Mouse (Mus musculus) hindbrain, embryonic 10.5 days (tissue): ENCODE measurements around the gene Got1. TPM values are rescaled to one million over a fixed set of nuclear protein-coding genes. Genes with fewer than 3 reads are reported as not detected.

Source experiments
- DNase-seq: peaks from one replicate; pipeline ENCODE4 v3.0.0-alpha.2; 2017; ENCODE audit warnings: low spot score
- H3K27ac ChIP-seq: fragments of 300-500 bp; sonication (generic); 2 replicates; pipeline ENCODE4 v1.5.1; 2016; ENCODE audit warnings: mild to moderate bottlenecking, moderate library complexity
- H3K27me3 ChIP-seq: fragments of 300-500 bp; sonication (generic); 2 replicates; pipeline ENCODE4 v1.6.1; 2016; ENCODE audit warnings: mild to moderate bottlenecking; ENCODE audit not compliant: poor library complexity, insufficient read depth, severe bottlenecking
- H3K36me3 ChIP-seq: fragments of 300-500 bp; sonication (generic); 2 replicates; pipeline ENCODE4 v1.6.1; 2016; ENCODE audit warnings: mild to moderate bottlenecking, moderate library complexity
- H3K4me1 ChIP-seq: fragments of 300-500 bp; sonication (generic); replicated peaks from 2 replicates; pipeline ENCODE4 v1.6.1; 2016; ENCODE audit warnings: mild to moderate bottlenecking
- H3K4me3 ChIP-seq: fragments of 300-500 bp; sonication (generic); 2 replicates; pipeline ENCODE4 v1.5.1; 2016; ENCODE audit warnings: mild to moderate bottlenecking, moderate library complexity
- H3K9me3 ChIP-seq: fragments of 300-500 bp; sonication (generic); 2 replicates; pipeline ENCODE4 v1.6.1; 2016; ENCODE audit warnings: mild to moderate bottlenecking, moderate library complexity
- WGBS: fragments of 180-500 bp; shearing (Covaris S2); methylation state at CpG from one replicate; pipeline ENCODE4 v1.1.7; 2016; 5-methylcytosine and 5-hydroxymethylcytosine counted together
- polyA plus RNA-seq: library from polyadenylated mRNA; unstranded; fragments of >200 nt; fragmentation: Nextera tagmentation; extraction: Ambion mirVana; gene quantifications from 2 replicates; pipeline ENCODE4 v1.2.1, GENCODE M21; 2016

Gene Got1
- polyA plus RNA-seq: 58.3 and 60.5 TPM in 2 replicates

GRCm38 (mm10) chr19:43524187-43525103, at the start of gene Got1:
TSS of gene Got1 (minus strand) at chr19:43524605.
- peaks cover 51% of the 10 kb centered on the region for H3K4me1 ChIP-seq
- peak; percentile 95 for DNase-seq
- peak within 1 kb of the TSS; percentile 74 for H3K4me3 ChIP-seq
- WGBS: under 1% methylated on average over 58 of the region's 58 CpGs
- H3K27me3 ChIP-seq: peaks cover 13% of the 10 kb centered on the region
- H3K9me3 ChIP-seq: no peaks in the 10 kb centered on the region
- no peaks in the 10 kb centered on the region for H3K36me3 ChIP-seq
- peak within 1 kb of the TSS; percentile 90 for H3K27ac ChIP-seq

GRCm38 (mm10) chr19:43570831-43571790, 46.7 kb upstream of the Got1 start:
- Histone ChIP-seq H3K36me3 (no peaks in the 10 kb centered on the region), H3K4me1 (peaks cover 8% of the 10 kb centered on the region; the same call in 1 of the 2 replicates), H3K9me3 (no peaks in the 10 kb centered on the region), H3K27ac (no peak overlapping the region), H3K4me3 (peak overlapping the region; percentile 52), H3K27me3 (peaks cover 84% of the 10 kb centered on the region)
- DNase-seq: peak; percentile 71
- WGBS: 16% methylated on average over 32 of the region's 32 CpGs

GRCm38 (mm10) chr19:43569133-43569532, 44.7 kb upstream of the Got1 start:
- Histone ChIP-seq H3K4me3 (no peak overlapping the region), H3K27me3 (peaks cover 72% of the 10 kb centered on the region), H3K36me3 (no peaks in the 10 kb centered on the region), H3K9me3 (no peaks in the 10 kb centered on the region), H3K4me1 (peaks cover 15% of the 10 kb centered on the region), H3K27ac (no peak overlapping the region)
- DNase-seq: no peak
- WGBS: 59% methylated on average over 6 of the region's 6 CpGs

- 52% methylated on average over 9 of the region's 9 CpGs for WGBS
- peaks cover 66% of the 10 kb centered on the region for H3K27me3 ChIP-seq
- H3K36me3 ChIP-seq: no peaks in the 10 kb centered on the region
- H3K9me3 ChIP-seq: no peaks in the 10 kb centered on the region
- no peak overlapping the region for H3K4me3 ChIP-seq
- H3K27ac ChIP-seq: no peak overlapping the region
- DNase-seq: no peak
- H3K4me1 ChIP-seq: peaks cover 19% of the 10 kb centered on the region
Measured at GRCm38 (mm10) chr19:43568298-43568697, 43.9 kb upstream of the Got1 start.

- Histone ChIP-seq H3K9me3 (no peaks in the 10 kb centered on the region), H3K4me3 (no peak overlapping the region), H3K36me3 (no peaks in the 10 kb centered on the region), H3K27ac (no peak overlapping the region), H3K27me3 (peaks cover 20% of the 10 kb centered on the region), H3K4me1 (peaks cover 11% of the 10 kb centered on the region)
- WGBS: 86% methylated on average over 5 of the region's 5 CpGs
- no peak for DNase-seq
Measured at GRCm38 (mm10) chr19:43563166-43563565, 38.8 kb upstream of the Got1 start.

- 85% methylated on average over 4 of the region's 4 CpGs for WGBS
- Histone ChIP-seq H3K4me1 (peaks cover 11% of the 10 kb centered on the region), H3K27ac (no peak overlapping the region), H3K36me3 (no peaks in the 10 kb centered on the region), H3K4me3 (no peak overlapping the region), H3K9me3 (no peaks in the 10 kb centered on the region), H3K27me3 (peaks cover 7% of the 10 kb centered on the region; the same call in 1 of the 2 replicates)
- DNase-seq: no peak
Measured at GRCm38 (mm10) chr19:43561841-43562240, 37.4 kb upstream of the Got1 start.

- no peak for DNase-seq
- Histone ChIP-seq H3K27ac (no peak overlapping the region), H3K4me3 (no peak overlapping the region), H3K4me1 (peaks cover 11% of the 10 kb centered on the region), H3K36me3 (no peaks in the 10 kb centered on the region), H3K27me3 (peaks cover 11% of the 10 kb centered on the region), H3K9me3 (no peaks in the 10 kb centered on the region)
- WGBS: 92% methylated on average over 2 of the region's 2 CpGs
Measured at GRCm38 (mm10) chr19:43560244-43560643, 35.8 kb upstream of the Got1 start.

GRCm38 (mm10) chr19:43551493-43551890, 27.1 kb upstream of the Got1 start:
- peaks cover 11% of the 10 kb centered on the region for H3K4me1 ChIP-seq
- H3K36me3 ChIP-seq: no peaks in the 10 kb centered on the region
- 68% methylated on average over 6 of the region's 6 CpGs for WGBS
- H3K4me3 ChIP-seq: no peak overlapping the region
- H3K27ac ChIP-seq: no peak overlapping the region
- H3K9me3 ChIP-seq: no peaks in the 10 kb centered on the region
- peaks cover 43% of the 10 kb centered on the region for H3K27me3 ChIP-seq
- no peak for DNase-seq

- Histone ChIP-seq H3K36me3 (no peaks in the 10 kb centered on the region), H3K9me3 (no peaks in the 10 kb centered on the region), H3K4me3 (no peak overlapping the region), H3K4me1 (peaks cover 17% of the 10 kb centered on the region), H3K27me3 (peaks cover 39% of the 10 kb centered on the region), H3K27ac (no peak overlapping the region)
- DNase-seq: no peak
- 81% methylated on average over 18 of the region's 18 CpGs for WGBS
Measured at GRCm38 (mm10) chr19:43550706-43551492, 26.5 kb upstream of the Got1 start.

GRCm38 (mm10) chr19:43548060-43548459, 23.7 kb upstream of the Got1 start:
- 89% methylated on average over 5 of the region's 5 CpGs for WGBS
- peaks cover 18% of the 10 kb centered on the region for H3K4me1 ChIP-seq
- DNase-seq: no peak
- peaks cover 51% of the 10 kb centered on the region for H3K27me3 ChIP-seq
- no peak overlapping the region for H3K27ac ChIP-seq
- H3K4me3 ChIP-seq: no peak overlapping the region
- no peaks in the 10 kb centered on the region for H3K36me3 ChIP-seq
- H3K9me3 ChIP-seq: no peaks in the 10 kb centered on the region

- Histone ChIP-seq H3K27ac (peak overlapping the region; percentile 77), H3K36me3 (no peaks in the 10 kb centered on the region), H3K9me3 (no peaks in the 10 kb centered on the region), H3K4me1 (peaks cover 18% of the 10 kb centered on the region), H3K27me3 (peaks cover 56% of the 10 kb centered on the region), H3K4me3 (peak overlapping the region; percentile 37)
- WGBS: 5% methylated on average over 19 of the region's 19 CpGs
- peak; percentile 60 for DNase-seq
Measured at GRCm38 (mm10) chr19:43546337-43547117, 22.1 kb upstream of the Got1 start.
